Mouse (Mus musculus) neural tube, embryonic 14.5 days (tissue): ENCODE data around the gene Gzmc. TPM values are rescaled to one million over a fixed set of nuclear protein-coding genes. Genes with fewer than 3 reads are reported as not detected.
"Not testable (repeated sequence)": the region's sequence is repeated elsewhere in the genome, so short reads cannot be mapped to it uniquely, and the experiment has no call there.

Experiments
- ATAC-seq: fragments of 200-750 bp; cut with Nextera tagmentation; 2 replicates; pipeline ENCODE4 v1.8.0; 2017; ENCODE audit warnings: low read depth, mild to moderate bottlenecking, moderate TSS enrichment, moderate library complexity
- H3K27ac ChIP-seq: fragments of 300-500 bp; sonication (generic); 2 replicates; pipeline ENCODE4 v1.5.1; 2014; ENCODE audit warnings: low read depth, mild to moderate bottlenecking, control low read depth, low read length, moderate library complexity, mixed read lengths
- H3K27me3 ChIP-seq: fragments of 300-500 bp; sonication (generic); 2 replicates; pipeline ENCODE4 v1.6.1; 2014; ENCODE audit warnings: low read length; ENCODE audit not compliant: control insufficient read depth, insufficient read depth
- H3K36me3 ChIP-seq: fragments of 300-500 bp; sonication (generic); 2 replicates; pipeline ENCODE4 v1.6.1; 2014; ENCODE audit warnings: low read length, mixed read lengths; ENCODE audit not compliant: control insufficient read depth, insufficient read depth
- H3K4me1 ChIP-seq: fragments of 300-500 bp; sonication (generic); 2 replicates; pipeline ENCODE4 v1.6.1; 2014; ENCODE audit warnings: low read length; ENCODE audit not compliant: control insufficient read depth, insufficient read depth
- H3K4me2 ChIP-seq: fragments of 300-500 bp; sonication (generic); 2 replicates; pipeline ENCODE4 v1.6.1; 2014; ENCODE audit warnings: mild to moderate bottlenecking, low read depth, low read length, control low read depth
- H3K4me3 ChIP-seq: fragments of 300-500 bp; sonication (generic); 2 replicates; pipeline ENCODE4 v1.5.1; 2014; ENCODE audit warnings: low read depth, low read length, control low read depth, mixed read lengths
- H3K9ac ChIP-seq: fragments of 300-500 bp; sonication (generic); replicated peaks from 2 replicates; pipeline ENCODE4 v1.6.1; 2014; ENCODE audit warnings: low read depth, mild to moderate bottlenecking, control low read depth, low read length, mixed read lengths
- H3K9me3 ChIP-seq: fragments of 300-500 bp; sonication (generic); 2 replicates; pipeline ENCODE4 v1.6.1; 2016; ENCODE audit warnings: low read length; ENCODE audit not compliant: control insufficient read depth
- WGBS: fragments of 180-500 bp; shearing (Covaris S2); extraction: QIAGEN DNeasy Blood & Tissue Kit; methylation state at CpG from one replicate; pipeline ENCODE4 v1.1.7; 2014; 5-methylcytosine and 5-hydroxymethylcytosine counted together
- polyA plus RNA-seq: library from polyadenylated mRNA; unstranded; fragments of >200 nt; fragmentation: Nextera tagmentation; extraction: Ambion mirVana; gene quantifications from 2 replicates; pipeline ENCODE4 v1.2.1, GENCODE M21; 2014

The Gzmc gene
- polyA plus RNA-seq, 1 experiment from 2014 or later, result not detected

DNA sequence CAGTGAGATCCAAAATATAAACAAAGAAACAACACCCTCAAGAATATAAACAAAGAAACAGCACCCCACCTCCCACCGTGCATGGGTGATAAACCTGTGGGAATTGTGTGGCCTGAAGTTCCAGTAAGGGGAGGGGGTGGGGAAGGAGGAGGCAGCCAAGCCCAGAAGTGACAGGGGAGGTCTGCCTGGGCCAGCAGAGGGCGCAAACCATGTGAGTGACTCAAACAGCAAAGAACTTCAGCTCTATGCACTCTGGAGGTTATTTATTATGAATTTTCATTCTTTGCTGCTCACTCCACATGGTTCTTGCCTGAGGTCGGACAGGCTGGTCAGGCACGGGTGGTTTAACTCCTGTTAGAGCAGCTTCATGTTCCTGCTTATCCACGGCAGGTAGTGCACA is 29.4 kb downstream of the Gzmc start:
- H3K4me3 ChIP-seq, H3K9me3 ChIP-seq, H3K27ac ChIP-seq, H3K27me3 ChIP-seq, H3K4me1 ChIP-seq, H3K4me2 ChIP-seq, ATAC-seq, H3K9ac ChIP-seq, H3K36me3 ChIP-seq: not testable (repeated sequence)
- 32% methylated on average over 5 of the region's 5 CpGs for WGBS

DNA sequence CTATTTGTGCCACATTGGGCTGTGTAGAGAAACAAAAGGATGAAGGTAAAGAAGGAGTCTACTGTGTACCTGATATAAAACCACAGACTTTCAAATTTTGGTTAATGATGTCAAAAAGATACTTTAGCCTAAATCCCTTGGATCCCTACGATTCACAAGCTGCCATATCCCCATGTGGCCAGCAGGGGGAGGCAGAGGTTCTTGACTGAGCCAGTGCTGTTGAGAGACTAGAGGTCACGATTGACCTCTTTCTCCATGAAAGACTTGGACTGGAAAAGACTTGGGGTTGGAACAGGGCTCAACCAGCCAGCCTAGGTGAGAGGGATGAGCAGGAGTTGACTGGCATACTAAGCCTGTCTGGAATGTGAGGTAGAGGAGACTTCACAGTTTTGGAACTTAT is 30.5 kb downstream of the Gzmc start:
- ATAC-seq, result no peak
- Histone ChIP-seq H3K4me3 (no peak overlapping the region), H3K4me2 (no peak overlapping the region), H3K9me3 (no peaks in the 10 kb centered on the region), H3K9ac (no peak overlapping the region), H3K27me3 (no peaks in the 10 kb centered on the region), H3K36me3 (no peaks in the 10 kb centered on the region), H3K4me1 (no peaks in the 10 kb centered on the region), H3K27ac (no peak overlapping the region)
- 12% methylated on average over 2 of the region's 2 CpGs for WGBS

DNA sequence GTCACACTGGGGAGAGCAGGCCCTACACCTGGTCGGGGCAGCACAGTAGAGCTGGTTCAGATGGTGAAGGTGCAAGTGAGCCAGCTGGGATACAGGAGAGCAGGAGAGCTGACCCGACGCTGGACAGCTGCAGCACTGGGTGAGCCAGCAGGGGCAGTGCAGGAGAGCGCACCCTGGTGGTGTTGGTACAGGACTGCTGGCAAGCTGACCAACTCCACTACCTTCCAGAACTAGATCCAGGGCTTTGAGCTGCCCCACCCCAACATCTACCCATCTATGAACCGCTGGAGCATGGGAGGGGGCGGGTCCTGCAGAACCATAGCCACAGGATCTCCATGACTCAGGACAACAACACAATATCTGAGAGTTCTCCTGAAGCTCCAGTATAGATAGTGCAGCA is 47.5 kb downstream of the Gzmc start:
- no peaks in the 10 kb centered on the region for H3K27me3 ChIP-seq
- no peak overlapping the region for H3K4me2 ChIP-seq
- no peaks in the 10 kb centered on the region for H3K9me3 ChIP-seq
- no peak overlapping the region for H3K9ac ChIP-seq
- no peaks in the 10 kb centered on the region for H3K4me1 ChIP-seq
- 62% methylated on average over 6 of the region's 6 CpGs for WGBS
- no peak for ATAC-seq
- H3K36me3 ChIP-seq, result no peaks in the 10 kb centered on the region
- H3K4me3 ChIP-seq, result no peak overlapping the region
- no peak overlapping the region for H3K27ac ChIP-seq

DNA sequence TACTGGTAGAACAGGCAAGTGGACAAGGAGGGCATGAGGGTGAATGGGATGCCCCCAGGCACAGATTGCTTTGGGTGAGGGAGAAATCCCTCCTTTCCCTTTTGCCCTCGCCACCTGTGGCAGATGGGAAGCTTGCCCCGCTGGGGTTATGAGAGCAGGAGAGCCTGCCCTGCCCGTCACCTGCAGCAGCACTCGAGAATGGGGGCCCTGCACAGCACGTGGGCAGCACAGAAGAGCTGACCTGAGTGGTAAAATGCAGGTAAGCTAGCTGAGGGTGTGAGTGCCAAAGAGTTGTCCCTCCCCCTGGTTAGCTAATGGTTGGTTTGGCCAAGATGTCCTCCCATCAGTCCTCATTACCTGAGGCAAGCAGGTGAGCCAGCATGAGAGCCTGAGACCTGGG is 47.9 kb downstream of the Gzmc start:
- ATAC-seq, result no peak
- Histone ChIP-seq H3K36me3 (no peaks in the 10 kb centered on the region), H3K27me3 (no peaks in the 10 kb centered on the region), H3K27ac (no peak overlapping the region), H3K4me3 (no peak overlapping the region), H3K9me3 (no peaks in the 10 kb centered on the region), H3K4me1 (no peaks in the 10 kb centered on the region), H3K9ac (no peak overlapping the region), H3K4me2 (no peak overlapping the region)
- 88% methylated on average over 5 of the region's 5 CpGs for WGBS

Other genes starting within 250 kb of the Gzmc start
- gene Mcpt1, start 216.7 kb downstream of the Gzmc start, polyA plus RNA-seq, result not detected in 2 replicates
- not detected in 2 replicates for gene Mcpt9, start 204.2 kb downstream of the Gzmc start, polyA plus RNA-seq
- gene Mcpt2, start 192.6 kb downstream of the Gzmc start, polyA plus RNA-seq, result not detected in 2 replicates
- not detected in 2 replicates for gene Mcpt4, start 172.3 kb downstream of the Gzmc start, polyA plus RNA-seq
- gene Mcpt8, start 149.4 kb downstream of the Gzmc start, polyA plus RNA-seq, result not detected in 2 replicates
- 0.45 TPM in 1 of 2 replicates, not detected in the other for gene Ctsg, start 132.1 kb downstream of the Gzmc start, polyA plus RNA-seq
- not detected in 2 replicates for gene Gzme, start 114.0 kb downstream of the Gzmc start, polyA plus RNA-seq
- gene Gzmd, start 102.0 kb downstream of the Gzmc start, polyA plus RNA-seq, result not detected in 2 replicates
- not detected in 2 replicates for gene Gzmg, start 75.1 kb downstream of the Gzmc start, polyA plus RNA-seq
- not detected in 2 replicates for gene Gzmn, start 60.1 kb downstream of the Gzmc start, polyA plus RNA-seq
- gene Gzmf, start 23.2 kb downstream of the Gzmc start, polyA plus RNA-seq, result not detected in 2 replicates
- gene Gzmb, start 27.6 kb upstream of the Gzmc start, polyA plus RNA-seq, result not detected in 2 replicates
- 0.13 and 0.22 TPM in 2 replicates for gene Atp12a, start 130.4 kb upstream of the Gzmc start, polyA plus RNA-seq
- 1.3 and 1.4 TPM in 2 replicates for gene Rnf17, start 167.9 kb upstream of the Gzmc start, polyA plus RNA-seq